Mouse (Mus musculus): Measurements from ENCODE around the gene Adamts15.

Gene Adamts15

GRCm38 (mm10) chr9:30921261-30922103 is 770 bp downstream of the Adamts15 start:
- WGBS, result 6% methylated on average over 56 of the region's 56 CpGs

- WGBS, result 28% methylated on average over 6 of the region's 6 CpGs
Measured at GRCm38 (mm10) chr9:30920736-30921135, 1.5 kb downstream of the Adamts15 start.

- 71% methylated on average over 9 of the region's 9 CpGs for WGBS
Measured at GRCm38 (mm10) chr9:30919686-30920085, 2.6 kb downstream of the Adamts15 start.

GRCm38 (mm10) chr9:30918466-30919356 is 3.5 kb downstream of the Adamts15 start:
- WGBS, result 70% methylated on average over 12 of the region's 12 CpGs

- 86% methylated on average over 6 of the region's 6 CpGs for WGBS
Measured at GRCm38 (mm10) chr9:30916266-30916968, 5.8 kb downstream of the Adamts15 start.

GRCm38 (mm10) chr9:30914241-30914640 is 8.0 kb downstream of the Adamts15 start:
- WGBS, result 76% methylated on average over 2 of the region's 2 CpGs

- WGBS, result 82% methylated on average over 3 of the region's 3 CpGs
Measured at GRCm38 (mm10) chr9:30913429-30913828, 8.8 kb downstream of the Adamts15 start.

- WGBS, result 68% methylated on average over 3 of the region's 3 CpGs
Measured at GRCm38 (mm10) chr9:30912161-30912560, 10.1 kb downstream of the Adamts15 start.

- WGBS, result 80% methylated on average over 5 of the region's 5 CpGs
Measured at GRCm38 (mm10) chr9:30910491-30910890, 11.8 kb downstream of the Adamts15 start.

- WGBS, result 80% methylated on average over 5 of the region's 5 CpGs
Measured at GRCm38 (mm10) chr9:30908973-30909372, 13.3 kb downstream of the Adamts15 start.

GRCm38 (mm10) chr9:30908296-30908690 is 14.0 kb downstream of the Adamts15 start:
- 92% methylated on average over 5 of the region's 5 CpGs for WGBS

- WGBS, result 69% methylated on average over 5 of the region's 5 CpGs
Measured at GRCm38 (mm10) chr9:30907677-30908295, 14.5 kb downstream of the Adamts15 start.

GRCm38 (mm10) chr9:30906426-30906825 is 15.8 kb downstream of the Adamts15 start:
- WGBS, result 83% methylated on average over 4 of the region's 4 CpGs

GRCm38 (mm10) chr9:30905861-30906260 is 16.4 kb downstream of the Adamts15 start:
- 87% methylated on average over 10 of the region's 10 CpGs for WGBS

GRCm38 (mm10) chr9:30903266-30903665 is 19.0 kb downstream of the Adamts15 start:
- 96% methylated on average over 5 of the region's 5 CpGs for WGBS

- 96% methylated on average over 7 of the region's 7 CpGs for WGBS
Measured at GRCm38 (mm10) chr9:30902641-30903040, 19.6 kb downstream of the Adamts15 start.

- WGBS, result 95% methylated on average over 19 of the region's 19 CpGs
Measured at GRCm38 (mm10) chr9:30902152-30902551, 20.1 kb downstream of the Adamts15 start.

- WGBS, result 77% methylated on average over 2 of the region's 2 CpGs
Measured at GRCm38 (mm10) chr9:30897169-30897568, 25.1 kb downstream of the Adamts15 start.

GRCm38 (mm10) chr9:30896752-30897151 is 25.5 kb downstream of the Adamts15 start:
- WGBS, result 53% methylated on average over 5 of the region's 5 CpGs

GRCm38 (mm10) chr9:30895618-30896017 is 26.6 kb downstream of the Adamts15 start:
- WGBS, result 60% methylated on average over 3 of the region's 3 CpGs

GRCm38 (mm10) chr9:30886276-30886675 is 36.0 kb downstream of the Adamts15 start:
- WGBS, result 71% methylated on average over 3 of the region's 3 CpGs

Data from cerebral cortex, adult 2 months (tissue).